Mouse (Mus musculus): Measurements from ENCODE around the gene Acin1.
"Not testable (repeated sequence)": the region's sequence is repeated elsewhere in the genome, so short reads cannot be mapped to it uniquely, and the experiment has no call there.

Acin1 gene

DNA sequence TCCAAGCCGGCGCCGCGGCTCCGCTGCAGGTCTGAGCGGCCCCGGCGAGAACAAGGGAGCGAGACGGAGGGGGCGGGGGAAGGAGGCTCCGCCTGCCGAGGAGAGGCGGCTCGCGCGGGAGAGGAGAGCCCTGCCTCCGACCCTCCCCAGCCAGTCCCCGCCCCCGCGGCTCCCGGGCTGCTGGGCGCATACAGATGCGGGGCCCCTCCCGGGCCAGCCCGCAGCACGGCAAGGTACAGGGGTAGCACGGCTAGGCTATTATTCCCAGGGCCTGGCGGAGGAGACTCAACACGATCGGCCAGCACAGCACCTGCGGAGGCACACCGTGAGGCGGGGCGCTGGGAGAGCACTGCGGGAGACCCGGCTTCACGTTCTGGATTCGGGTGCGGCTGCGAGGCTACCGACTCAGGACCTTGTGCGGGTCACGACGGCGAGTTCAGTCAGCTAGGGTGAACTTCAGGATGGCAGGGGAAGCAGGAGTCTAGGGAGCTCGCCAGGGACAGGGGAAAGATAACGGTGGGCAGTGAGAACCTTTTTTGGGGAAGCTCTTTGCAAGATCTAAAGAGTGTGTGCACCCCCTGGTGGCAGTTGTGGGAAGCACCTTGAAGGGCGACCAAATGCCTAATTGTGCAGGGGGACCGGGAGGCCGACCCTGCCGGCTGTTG, 45.3 kb downstream of the Acin1 start, which contains the start of gene Cdh24:
Gene Cdh24, minus strand, starts transcription at position 60 of the 665 bp plus-strand sequence.
- DNase-seq, result peak; percentile 87

DNA sequence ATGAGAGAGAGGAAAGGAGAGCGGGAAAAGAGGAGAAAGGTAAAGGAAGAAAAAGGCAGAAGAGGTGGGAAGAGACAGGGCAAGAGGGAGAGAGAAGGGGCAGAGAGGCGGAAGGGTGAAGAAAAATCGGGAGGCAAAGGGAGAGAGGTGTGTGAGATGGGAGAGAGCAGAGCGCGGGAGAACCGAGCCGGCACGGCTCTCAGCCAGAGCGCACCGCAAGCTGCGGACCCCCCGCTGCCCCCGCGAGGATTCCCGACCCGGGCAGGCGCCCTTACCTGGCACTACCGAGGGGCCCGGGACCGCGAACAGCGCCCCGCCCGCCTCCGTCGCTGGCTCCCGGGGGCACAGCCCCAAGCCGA, 45.8 kb downstream of the Acin1 start, which contains the start of gene Gm17606:
Gene Gm17606, plus strand, starts transcription at position 7 of the 359 bp plus-strand sequence.
- no peak for DNase-seq

DNA sequence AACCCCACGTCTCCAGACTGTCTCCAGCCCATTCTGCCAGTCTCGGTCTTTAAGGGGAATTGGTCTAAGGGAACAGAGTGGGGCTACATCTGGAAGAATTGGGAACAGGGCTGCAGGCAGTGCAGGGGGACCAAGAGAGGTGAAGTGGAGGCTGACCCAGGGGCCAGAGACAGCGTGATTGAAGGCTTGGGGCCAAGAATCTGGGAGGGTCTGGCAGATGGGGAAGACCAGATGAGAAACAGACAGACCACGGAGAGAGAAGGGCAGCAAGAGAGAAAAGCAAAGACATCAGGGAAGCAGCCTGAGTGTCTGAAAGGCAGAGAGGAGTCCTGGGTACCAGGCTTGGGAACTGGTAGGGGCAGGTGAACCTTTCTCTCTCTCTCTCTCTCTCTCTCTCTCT, 46.6 kb downstream of the Acin1 start:
- no peak for DNase-seq

DNA sequence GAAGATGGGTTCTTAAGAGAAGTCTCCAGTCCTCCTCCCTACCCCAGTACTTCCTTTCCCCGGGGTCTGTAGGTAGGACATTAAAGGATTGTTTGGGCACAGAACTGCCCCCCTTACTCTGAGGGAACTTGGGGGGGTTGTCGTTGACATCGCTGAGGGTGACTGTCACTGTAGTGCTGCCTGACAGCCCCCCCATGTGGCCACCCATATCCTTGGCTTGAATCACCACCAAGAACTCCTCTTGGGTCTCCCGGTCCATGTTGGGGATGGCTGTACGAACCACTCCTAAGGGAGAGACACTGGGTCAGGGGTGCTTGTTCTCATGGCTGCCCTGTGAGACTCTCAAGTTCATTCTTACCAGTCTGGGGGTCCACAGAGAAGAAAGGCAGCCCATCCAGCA, 48.5 kb downstream of the Acin1 start:
- no peak for DNase-seq

DNA sequence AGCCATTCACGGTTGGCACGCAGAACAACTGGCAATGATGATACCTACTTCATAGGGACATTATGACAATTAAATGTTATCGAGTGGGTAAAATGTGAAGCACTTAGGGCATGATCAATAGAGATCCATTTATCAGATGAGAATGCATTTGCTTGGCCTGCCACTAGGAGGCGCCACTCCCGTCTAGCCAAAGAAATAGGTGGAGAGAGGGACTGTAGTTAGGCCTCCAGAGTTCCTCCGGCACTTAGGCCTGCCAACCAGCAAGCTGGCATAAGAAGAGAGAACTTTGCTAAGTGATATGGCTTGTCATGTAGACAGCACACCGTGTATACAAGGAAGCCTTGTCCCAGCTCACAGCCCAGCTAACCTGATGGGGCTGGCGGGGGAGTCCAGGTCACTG, 49.8 kb downstream of the Acin1 start:
- DNase-seq, result peak; percentile 47

DNA sequence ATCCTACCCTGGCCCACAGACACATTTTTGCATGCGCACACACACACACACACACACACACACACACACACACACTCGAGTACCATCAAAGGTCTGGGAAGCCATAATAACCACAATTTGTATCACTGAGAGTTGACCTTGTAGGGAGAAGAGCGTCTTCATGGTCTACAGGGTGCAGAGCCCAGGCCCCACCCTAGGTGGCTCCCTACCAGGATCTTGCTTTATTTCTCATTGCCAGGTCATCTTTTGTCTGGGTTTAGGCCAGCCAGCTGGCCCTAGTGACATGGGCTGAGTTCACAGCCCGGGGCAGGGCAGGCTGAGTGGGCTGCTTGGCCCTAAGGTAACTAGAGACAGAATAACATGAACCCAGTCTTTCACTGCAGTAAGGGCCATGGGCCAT, 52.5 kb downstream of the Acin1 start:
- DNase-seq, result no peak

DNA sequence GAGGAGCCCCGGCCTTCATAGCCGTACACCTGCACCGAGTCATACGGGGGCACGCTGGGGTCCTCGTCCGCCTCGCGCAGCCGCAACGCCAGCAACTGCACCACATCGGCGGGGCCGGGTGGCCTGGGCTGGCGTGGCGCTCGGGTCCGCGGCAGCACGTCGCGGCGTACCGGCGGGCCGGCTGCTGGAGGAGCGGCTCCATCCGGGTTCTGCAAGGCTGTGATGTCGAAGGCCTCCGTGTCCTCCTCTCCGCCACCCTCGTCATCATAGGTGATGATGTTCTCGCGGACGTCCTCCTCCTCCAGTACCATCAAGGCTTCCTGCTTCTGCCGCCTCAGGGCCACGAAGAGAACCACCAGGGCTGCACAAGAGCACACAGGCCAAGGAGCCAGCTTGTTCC, 54.5 kb downstream of the Acin1 start:
- no peak for DNase-seq

DNA sequence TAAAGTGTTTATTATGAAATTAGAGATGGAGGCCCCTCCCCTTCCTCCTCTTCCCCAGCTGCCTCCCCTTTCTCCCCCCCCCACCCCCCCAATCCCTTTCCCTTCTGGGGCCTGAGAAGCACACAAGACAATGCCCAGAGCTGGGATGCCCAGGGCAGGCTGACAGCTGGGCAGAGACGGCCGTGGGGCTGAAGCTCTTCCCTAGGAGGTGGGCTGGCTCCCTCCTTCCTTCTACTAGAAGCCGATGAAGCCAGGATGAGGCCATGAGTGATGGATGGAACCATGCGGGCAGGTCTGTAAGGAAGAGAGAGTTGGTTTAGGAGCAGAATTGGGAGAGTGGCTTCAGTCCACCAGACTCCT, 55.5 kb downstream of the Acin1 start:
- DNase-seq, result no peak

DNA sequence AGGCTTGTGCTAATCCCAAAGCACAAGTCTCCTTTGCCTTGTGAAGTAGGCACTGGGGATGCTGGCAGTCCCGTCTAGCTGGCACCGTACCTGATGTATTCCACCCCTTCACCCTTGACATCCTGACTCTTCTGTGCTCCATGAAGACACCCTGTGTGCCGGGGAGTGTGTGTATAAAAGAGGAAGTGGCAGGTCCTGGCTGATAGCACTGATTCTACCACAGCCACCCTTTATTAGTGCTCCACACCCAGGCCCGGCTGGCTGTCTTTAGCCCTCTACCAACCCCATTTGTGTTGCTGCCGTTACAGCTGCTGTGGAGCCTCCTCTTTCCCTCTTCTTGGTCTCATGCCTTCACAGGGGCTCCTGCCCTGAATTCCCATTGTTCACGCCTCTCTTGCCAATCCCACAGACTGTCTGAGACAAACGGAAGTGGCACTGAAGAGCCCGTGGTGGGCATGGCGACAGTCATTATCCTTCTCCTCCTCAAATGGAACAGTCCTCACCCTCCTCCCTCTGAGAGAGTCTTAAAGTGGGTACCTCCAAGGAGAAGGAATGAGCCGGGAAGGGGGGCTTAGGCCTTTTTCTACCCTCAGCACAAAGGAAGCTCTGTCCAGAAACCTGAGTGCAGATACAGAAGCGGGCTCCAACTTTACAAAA, 56.0 kb downstream of the Acin1 start:
- DNase-seq, result no peak

DNA sequence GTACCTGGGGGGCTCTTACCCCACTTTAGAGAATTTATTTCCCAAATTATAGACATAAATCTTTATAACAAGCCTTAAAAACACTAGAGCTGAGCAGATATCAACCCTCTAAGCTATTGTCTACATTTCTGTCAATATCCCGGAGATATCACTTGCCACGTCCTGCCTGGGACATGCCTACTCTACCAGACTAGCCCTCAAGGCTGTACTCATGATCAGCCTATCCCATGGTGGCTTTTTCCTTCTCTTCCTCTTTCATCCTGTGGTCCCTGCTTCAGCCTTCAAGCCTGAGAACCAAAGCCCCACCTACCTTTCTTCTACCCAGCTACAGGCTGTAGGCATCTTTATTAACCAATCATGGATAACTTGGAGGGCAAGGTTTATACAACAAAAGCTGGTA, 56.9 kb downstream of the Acin1 start:
- no peak for DNase-seq

DNA sequence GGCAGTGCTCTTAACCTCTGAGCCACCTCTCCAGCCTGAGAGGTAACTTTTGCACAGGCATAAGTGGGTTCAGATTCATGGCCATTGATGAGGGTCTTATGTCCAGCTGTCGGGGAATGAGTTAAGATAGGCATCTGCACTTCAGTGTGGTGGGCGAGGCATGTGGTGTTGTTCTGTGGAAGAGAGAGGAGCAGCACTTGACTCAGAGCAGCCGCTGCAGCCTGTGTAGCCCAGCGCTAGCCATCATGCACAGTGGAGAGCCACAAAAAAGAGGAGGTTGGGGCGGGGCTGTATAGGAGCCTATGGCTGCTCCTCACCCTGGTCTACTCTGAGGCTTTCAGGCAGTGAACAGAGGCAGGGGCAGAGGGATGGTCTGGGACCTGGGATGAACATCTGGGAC, 58.6 kb downstream of the Acin1 start:
- no peak for DNase-seq

DNA sequence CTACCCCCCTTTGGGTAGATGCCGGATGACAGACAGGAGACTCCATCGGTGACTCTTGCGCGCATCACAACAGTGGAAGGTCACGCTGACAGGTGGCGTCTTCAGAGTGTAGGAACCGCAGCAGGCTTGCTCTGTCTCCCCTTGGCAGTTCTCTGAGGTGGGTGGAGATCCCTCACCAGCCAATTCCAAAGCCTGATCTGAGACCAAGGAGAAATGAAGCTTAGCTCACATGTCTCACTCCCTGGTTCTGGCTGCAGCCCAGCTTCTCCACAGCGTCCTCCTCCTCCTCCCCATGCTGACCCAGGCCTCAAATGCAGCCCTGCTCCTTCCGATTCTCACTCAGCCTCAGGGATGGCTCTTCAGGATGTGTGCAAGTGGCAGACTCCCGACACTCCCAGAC, 61.8 kb downstream of the Acin1 start:
- no peak for DNase-seq

DNA sequence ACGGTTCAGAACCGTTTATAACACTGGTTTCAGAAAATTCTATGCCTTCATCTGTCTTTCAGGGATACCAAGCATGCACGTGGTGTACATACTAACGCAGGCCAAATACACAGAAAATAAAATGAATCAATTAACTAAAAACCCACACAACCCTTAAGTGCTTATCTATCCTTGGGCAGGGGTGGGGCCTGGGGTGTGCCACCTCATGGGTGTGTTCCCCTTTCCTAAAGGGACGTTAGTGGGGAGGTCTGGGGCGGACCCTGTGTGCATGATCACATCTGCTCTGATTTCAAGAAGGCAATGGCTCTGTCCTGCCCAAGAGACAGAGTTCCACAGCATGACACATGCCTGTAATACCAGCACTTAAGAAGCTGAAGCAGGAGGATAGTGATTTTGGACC, 63.4 kb downstream of the Acin1 start:
- DNase-seq, result no peak

DNA sequence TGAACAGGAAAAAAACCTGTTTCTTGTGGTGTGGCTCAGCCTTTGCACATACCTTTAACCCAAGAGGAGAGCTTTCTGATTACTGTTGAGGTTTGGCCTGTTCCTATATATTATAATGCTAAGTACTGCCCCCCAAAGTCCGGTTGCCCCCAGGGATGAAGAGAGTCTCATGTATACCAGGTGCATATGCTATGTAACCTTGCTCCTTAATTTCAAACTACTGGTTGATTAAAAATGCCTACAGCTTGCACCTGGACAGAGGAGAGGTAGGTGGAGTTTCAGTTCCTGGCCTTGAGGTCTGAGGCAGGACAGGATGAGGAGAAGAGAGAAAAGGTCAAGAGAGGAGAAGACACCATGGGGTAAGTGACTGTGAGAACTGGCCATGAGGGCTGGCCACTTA, 65.6 kb downstream of the Acin1 start, which contains the start of gene Psmb11:
Gene Psmb11, plus strand, starts transcription at position 301 of the 400 bp plus-strand sequence.
- no peak for DNase-seq

DNA sequence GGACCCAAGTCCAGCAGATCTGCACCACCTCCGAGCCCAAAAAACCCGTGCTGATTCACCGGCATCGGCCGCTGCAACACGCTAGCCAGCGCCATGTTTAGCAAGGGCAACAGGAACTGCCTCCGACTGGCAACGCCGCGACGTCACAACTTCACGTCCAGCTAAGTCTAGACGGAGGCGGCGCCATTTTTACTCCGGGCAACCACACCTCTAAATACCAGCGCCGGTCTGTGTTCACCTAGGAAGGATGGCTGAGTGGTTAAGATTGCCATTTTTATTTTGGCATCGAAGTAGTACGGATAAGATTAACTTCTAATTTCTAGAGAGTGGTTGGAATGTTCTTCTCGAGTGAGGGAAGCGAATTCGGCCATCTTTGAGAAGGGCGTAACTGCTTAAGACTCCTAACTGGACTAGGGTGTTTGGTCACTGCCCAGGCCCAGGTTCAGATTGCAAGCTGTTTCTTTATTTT, 68.8 kb downstream of the Acin1 start, which contains the start of gene Psmb5:
Gene Psmb5, minus strand, starts transcription at position 126 of the 469 bp plus-strand sequence.
- DNase-seq, result peak; percentile 93

DNA sequence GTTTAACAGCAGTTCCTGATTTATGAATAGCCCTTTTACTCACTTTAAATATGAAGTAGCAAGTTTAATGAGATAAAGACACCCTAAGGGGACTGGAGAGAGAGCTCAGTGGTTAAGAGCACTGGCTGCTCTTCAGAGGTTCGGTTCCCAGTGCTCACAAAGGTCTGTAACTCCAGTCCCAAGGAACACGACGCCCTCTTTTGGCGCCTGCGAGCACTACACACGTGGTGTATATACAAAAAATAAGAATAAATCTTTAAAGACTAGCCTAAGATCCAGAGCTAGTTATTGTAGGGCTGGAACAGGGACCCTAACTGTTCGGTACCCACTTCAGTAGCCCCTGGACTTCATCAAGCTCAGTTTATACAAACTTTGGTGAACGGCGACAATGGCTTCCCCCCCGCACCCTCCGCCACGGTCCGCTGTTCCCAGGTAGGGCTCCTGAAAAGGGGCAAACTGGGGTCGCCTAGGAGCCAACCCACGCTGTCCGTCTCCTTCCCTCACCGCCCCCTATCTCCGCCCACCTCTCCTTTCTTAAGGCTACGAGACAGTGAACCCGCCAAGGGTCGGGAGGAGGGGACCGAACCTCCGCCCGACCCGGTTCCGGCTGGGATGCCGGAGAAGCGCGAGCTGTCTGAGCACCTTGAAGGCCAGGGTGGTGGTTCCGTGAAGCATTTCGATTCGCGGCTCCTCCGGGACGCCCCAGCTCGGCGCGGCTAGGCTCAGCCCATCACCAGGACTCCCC, 69.4 kb downstream of the Acin1 start:
- peak; percentile 61 for DNase-seq

DNA sequence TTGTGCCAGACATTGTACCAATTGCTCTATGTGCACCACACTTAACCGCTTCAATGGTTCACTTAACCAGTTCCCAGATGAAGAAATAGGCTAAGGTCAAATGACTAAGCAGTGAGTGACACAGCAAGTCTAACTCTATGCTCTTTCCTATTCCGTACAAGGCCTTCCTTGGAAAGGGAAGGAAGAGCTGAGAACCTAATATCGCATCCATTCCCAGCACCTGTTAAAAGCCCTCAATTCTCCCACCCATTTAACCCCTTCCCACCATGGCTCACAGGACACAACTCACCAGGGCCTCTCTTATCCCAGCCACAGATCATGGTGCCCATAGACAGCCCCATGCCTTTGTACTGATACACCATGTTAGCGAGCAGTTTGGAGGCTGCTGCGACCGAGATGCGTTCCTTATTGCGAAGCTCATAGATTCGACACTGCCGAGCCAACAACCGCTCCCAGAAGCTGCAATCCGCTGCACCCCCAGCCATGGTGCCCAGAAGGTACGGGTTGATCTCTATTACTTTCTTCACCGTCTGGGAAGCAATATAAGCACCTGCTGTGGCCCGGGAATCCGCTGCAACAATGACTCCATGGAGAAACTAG, 70.4 kb downstream of the Acin1 start:
- no peak for DNase-seq

DNA sequence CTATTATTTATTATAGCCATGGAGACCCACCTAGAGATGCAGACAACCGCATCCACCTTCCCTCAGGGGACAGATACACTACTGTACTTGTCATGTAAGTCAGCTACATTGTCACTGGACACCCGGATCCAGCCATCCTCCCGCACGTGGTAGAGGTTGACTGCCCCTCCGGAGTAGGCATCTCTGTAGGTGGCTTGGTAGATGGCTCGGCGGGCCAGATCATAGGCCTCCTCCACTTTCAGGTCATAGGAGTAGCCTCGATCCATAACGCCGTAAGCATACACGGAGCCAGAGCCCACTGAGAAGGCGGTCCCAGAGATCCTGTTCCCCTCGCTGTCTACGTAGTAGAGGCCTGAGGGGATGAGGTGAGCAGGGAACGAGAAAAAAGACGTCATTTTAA, 72.6 kb downstream of the Acin1 start:
- not testable (repeated sequence) for DNase-seq

DNA sequence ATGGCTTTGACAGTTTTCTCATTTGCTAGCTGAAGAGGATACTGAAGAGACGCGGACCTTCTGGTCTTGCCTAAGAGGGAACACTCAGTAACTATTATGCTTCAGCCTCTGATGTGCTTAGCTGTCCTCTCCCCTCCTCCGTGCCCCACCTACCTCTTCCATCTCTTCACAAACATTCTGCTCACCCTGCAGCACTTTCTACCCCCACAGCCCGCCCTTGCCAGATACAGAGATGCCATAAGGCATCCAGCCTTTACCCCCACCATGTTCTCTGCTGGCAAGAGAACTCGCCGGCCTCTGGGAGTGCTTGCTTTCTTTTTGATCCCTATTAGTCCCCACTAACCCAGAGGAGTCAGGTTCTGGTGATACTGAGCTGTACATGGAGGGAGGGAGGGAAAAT, 76.1 kb downstream of the Acin1 start:
- no peak for DNase-seq

DNA sequence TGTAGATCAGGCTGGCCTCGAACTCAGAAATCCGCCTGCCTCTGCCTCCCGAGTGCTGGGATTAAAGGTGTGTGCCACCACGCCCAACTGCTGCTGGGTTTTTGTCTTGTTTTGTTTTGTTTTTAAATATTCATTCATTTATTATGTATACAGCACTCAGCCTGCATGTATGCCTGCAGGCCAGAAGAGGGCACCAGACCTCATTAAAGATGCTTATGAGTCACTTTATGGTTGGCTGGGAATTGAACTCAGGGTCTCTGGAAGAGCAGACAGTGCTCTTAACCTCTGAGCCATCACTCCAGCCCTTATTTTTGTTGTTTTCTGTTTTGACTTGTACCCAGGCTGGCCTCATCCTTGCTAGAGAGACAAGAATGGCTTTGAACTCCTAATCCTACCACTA, 76.8 kb downstream of the Acin1 start:
- no peak for DNase-seq

DNA sequence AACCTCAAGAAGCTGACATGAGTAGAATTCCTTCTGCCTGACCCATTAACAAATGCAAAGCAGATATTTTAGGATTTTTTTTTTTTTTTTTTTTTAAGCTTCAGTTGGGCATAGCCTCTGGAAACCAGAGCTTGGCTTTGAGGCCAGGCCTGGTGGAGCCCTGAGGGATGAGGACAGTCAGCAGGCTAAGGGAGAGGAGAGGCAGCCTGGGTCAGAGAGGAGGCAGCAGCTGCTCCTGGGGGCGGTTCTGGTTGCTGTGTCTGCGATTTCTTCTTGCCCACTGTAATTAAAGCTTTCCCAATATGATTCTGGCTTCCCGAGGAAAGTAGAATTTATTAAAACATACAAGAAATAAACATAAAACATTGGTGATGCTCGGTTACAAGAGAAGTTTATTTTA, 77.5 kb downstream of the Acin1 start:
- no peak for DNase-seq

DNA sequence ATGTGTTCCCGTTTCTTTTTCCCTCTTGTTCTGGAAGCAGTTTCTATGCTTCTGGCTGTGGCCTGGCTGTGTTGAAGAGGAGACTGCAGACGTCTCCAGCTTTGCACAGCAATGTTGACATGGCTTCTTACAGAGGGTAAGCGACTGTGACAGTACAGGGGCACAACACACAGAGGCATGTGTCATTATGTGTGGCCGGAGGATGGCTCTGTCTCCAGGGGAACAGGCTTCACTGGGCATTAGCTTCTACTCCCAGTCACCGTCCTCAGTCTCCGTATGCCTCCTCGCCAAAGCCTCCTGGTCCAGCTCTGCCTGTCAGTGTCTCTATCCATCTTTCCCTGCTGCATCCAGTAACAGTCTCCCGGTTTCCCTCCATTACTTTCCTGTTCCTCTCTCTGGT, 79.5 kb downstream of the Acin1 start:
- no peak for DNase-seq

DNA sequence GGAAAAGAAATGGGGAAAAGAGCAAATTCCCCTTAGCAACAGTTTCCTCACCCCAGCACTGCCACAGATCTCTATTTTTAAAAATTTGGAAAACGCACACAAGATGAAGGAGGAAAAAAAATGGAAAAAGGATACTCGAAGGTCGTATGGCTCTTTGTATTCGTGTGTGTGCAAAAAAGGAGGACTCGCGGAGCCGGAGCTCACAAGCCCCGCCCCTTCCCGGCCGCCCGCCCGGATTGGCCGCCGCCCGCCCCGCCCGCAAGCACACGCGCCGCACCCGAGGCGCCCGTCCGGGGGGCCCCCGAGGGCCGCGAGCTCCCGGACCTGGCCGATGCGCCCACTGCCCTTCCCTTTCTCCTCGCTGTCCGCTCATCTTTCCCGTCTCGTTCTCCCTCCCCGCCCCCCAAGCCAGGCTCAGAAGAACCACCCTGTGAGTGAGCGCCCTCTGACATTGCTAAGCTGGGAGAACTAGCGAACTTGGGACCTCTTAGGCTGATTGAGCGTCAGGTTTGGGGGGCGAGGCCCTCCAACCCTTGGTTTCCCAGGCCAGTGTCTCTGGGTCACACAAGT, 80.9 kb downstream of the Acin1 start, which contains the start of gene 4931414P19Rik:
Gene 4931414P19Rik, minus strand, starts transcription at position 242 of the 570 bp plus-strand sequence.
- peak; percentile 74 for DNase-seq
